Mouse (Mus musculus) neural tube, embryonic 15.5 days (tissue): ENCODE data around the gene Aif1. TPM values are rescaled to one million over a fixed set of nuclear protein-coding genes. Genes with fewer than 3 reads are reported as not detected.

ENCODE experiments used
- ATAC-seq: fragments of 200-750 bp; cut with Nextera tagmentation; 2 replicates; pipeline ENCODE4 v1.8.0; 2017; ENCODE audit warnings: mild to moderate bottlenecking, moderate TSS enrichment, moderate library complexity; ENCODE audit not compliant: low FRiP score
- H3K27ac ChIP-seq: fragments of 300-500 bp; sonication (generic); replicated peaks from 2 replicates; pipeline ENCODE4 v1.5.1; 2015; ENCODE audit warnings: mild to moderate bottlenecking, inconsistent platforms
- H3K27me3 ChIP-seq: fragments of 300-500 bp; sonication (generic); replicated peaks from 2 replicates; pipeline ENCODE4 v1.6.1; 2015; ENCODE audit warnings: inconsistent platforms
- H3K36me3 ChIP-seq: fragments of 300-500 bp; sonication (generic); 2 replicates; pipeline ENCODE4 v1.6.1; 2015; ENCODE audit warnings: inconsistent platforms
- H3K4me1 ChIP-seq: fragments of 300-500 bp; sonication (generic); 2 replicates; pipeline ENCODE4 v1.6.1; 2015; ENCODE audit warnings: inconsistent platforms
- H3K4me2 ChIP-seq: fragments of 300-500 bp; sonication (generic); 2 replicates; pipeline ENCODE4 v1.6.1; 2015; ENCODE audit warnings: inconsistent platforms, mild to moderate bottlenecking, moderate library complexity
- H3K4me3 ChIP-seq: fragments of 300-500 bp; sonication (generic); replicated peaks from 2 replicates; pipeline ENCODE4 v1.5.1; 2015; ENCODE audit warnings: mild to moderate bottlenecking, inconsistent platforms
- H3K9ac ChIP-seq: fragments of 300-500 bp; sonication (generic); replicated peaks from 2 replicates; pipeline ENCODE4 v1.6.1; 2015; ENCODE audit warnings: mild to moderate bottlenecking, inconsistent platforms
- H3K9me3 ChIP-seq: fragments of 300-500 bp; sonication (generic); replicated peaks from 2 replicates; pipeline ENCODE4 v1.6.1; 2016; ENCODE audit warnings: inconsistent platforms
- WGBS: fragments of 180-500 bp; shearing (Covaris S2); methylation state at CpG from one replicate; pipeline ENCODE4 v1.1.7; 2015; ENCODE audit warnings: mixed read lengths; 5-methylcytosine and 5-hydroxymethylcytosine counted together
- polyA plus RNA-seq: library from polyadenylated mRNA; unstranded; fragments of >200 nt; fragmentation: Nextera tagmentation; extraction: Ambion mirVana; gene quantifications from 2 replicates; pipeline ENCODE4 v1.2.1, GENCODE M21; 2015

The Aif1 gene
- 12.1 and 12.3 TPM in 2 replicates for polyA plus RNA-seq

- Histone ChIP-seq H3K4me2 (no peak within 1 kb of the TSS), H3K9ac (no peak within 1 kb of the TSS), H3K27me3 (no peaks in the 10 kb centered on the region), H3K9me3 (no peaks in the 10 kb centered on the region), H3K27ac (no peak within 1 kb of the TSS), H3K4me3 (no peak within 1 kb of the TSS), H3K4me1 (no peaks in the 10 kb centered on the region), H3K36me3 (no peaks in the 10 kb centered on the region)
- no peak for ATAC-seq
- 51% methylated on average over 2 of the region's 2 CpGs for WGBS
Measured at GRCm38 (mm10) chr17:35175968-35176367, at the start of gene Aif1. Aif1 (minus strand) TSS chr17:35176068.

- 99% methylated on average over 5 of the region's 5 CpGs for WGBS
- no peaks in the 10 kb centered on the region for H3K27me3 ChIP-seq
- peaks cover 46% of the 10 kb centered on the region for H3K36me3 ChIP-seq
- no peak overlapping the region for H3K4me2 ChIP-seq
- ATAC-seq: no peak
- no peak overlapping the region for H3K4me3 ChIP-seq
- H3K9ac ChIP-seq: no peak overlapping the region
- no peak overlapping the region for H3K27ac ChIP-seq
- H3K4me1 ChIP-seq: no peaks in the 10 kb centered on the region
- H3K9me3 ChIP-seq: no peaks in the 10 kb centered on the region
Measured at GRCm38 (mm10) chr17:35225456-35225855, 49.6 kb upstream of the Aif1 start.

GRCm38 (mm10) chr17:35224641-35225040 lies 48.8 kb upstream of the Aif1 start:
- 98% methylated on average over 4 of the region's 4 CpGs for WGBS
- Histone ChIP-seq H3K9ac (no peak overlapping the region), H3K4me2 (no peak overlapping the region), H3K9me3 (no peaks in the 10 kb centered on the region), H3K27me3 (no peaks in the 10 kb centered on the region), H3K27ac (no peak overlapping the region), H3K36me3 (peaks cover 49% of the 10 kb centered on the region), H3K4me3 (no peak overlapping the region), H3K4me1 (no peaks in the 10 kb centered on the region)
- ATAC-seq: no peak

GRCm38 (mm10) chr17:35222299-35222698 lies 46.4 kb upstream of the Aif1 start:
- Histone ChIP-seq H3K4me3 (no peak overlapping the region), H3K27me3 (no peaks in the 10 kb centered on the region), H3K4me2 (no peak overlapping the region), H3K9ac (no peak overlapping the region), H3K36me3 (peaks cover 29% of the 10 kb centered on the region), H3K9me3 (no peaks in the 10 kb centered on the region), H3K27ac (no peak overlapping the region), H3K4me1 (no peaks in the 10 kb centered on the region)
- ATAC-seq: no peak
- 74% methylated on average over 6 of the region's 6 CpGs for WGBS

- Histone ChIP-seq H3K4me1 (no peaks in the 10 kb centered on the region), H3K36me3 (peaks cover 23% of the 10 kb centered on the region), H3K4me2 (no peak within 1 kb of the TSS), H3K4me3 (no peak within 1 kb of the TSS), H3K9me3 (no peaks in the 10 kb centered on the region), H3K27me3 (no peaks in the 10 kb centered on the region), H3K9ac (no peak within 1 kb of the TSS), H3K27ac (no peak within 1 kb of the TSS)
- no peak for ATAC-seq
- WGBS: 85% methylated on average over 28 of the region's 28 CpGs
Measured at GRCm38 (mm10) chr17:35220156-35220952, 44.5 kb upstream of the Aif1 start, which contains the start of gene Gm16181. Gm16181 (plus strand) TSS chr17:35220834.

GRCm38 (mm10) chr17:35219601-35220041 lies 43.8 kb upstream of the Aif1 start:
- H3K4me1 ChIP-seq: no peaks in the 10 kb centered on the region
- WGBS: 91% methylated on average over 6 of the region's 6 CpGs
- peaks cover 17% of the 10 kb centered on the region for H3K36me3 ChIP-seq
- H3K27ac ChIP-seq: no peak overlapping the region
- H3K9me3 ChIP-seq: no peaks in the 10 kb centered on the region
- no peaks in the 10 kb centered on the region for H3K27me3 ChIP-seq
- H3K4me3 ChIP-seq: no peak overlapping the region
- no peak for ATAC-seq
- H3K9ac ChIP-seq: no peak overlapping the region
- no peak overlapping the region for H3K4me2 ChIP-seq

- Histone ChIP-seq H3K4me2 (no peak overlapping the region), H3K9me3 (no peaks in the 10 kb centered on the region), H3K4me1 (no peaks in the 10 kb centered on the region), H3K27me3 (no peaks in the 10 kb centered on the region), H3K4me3 (no peak overlapping the region), H3K9ac (no peak overlapping the region), H3K36me3 (peaks cover 17% of the 10 kb centered on the region), H3K27ac (no peak overlapping the region)
- 85% methylated on average over 18 of the region's 18 CpGs for WGBS
- no peak for ATAC-seq
Measured at GRCm38 (mm10) chr17:35218516-35219193, 42.8 kb upstream of the Aif1 start.

- Histone ChIP-seq H3K9ac (no peak overlapping the region), H3K9me3 (no peaks in the 10 kb centered on the region), H3K27me3 (no peaks in the 10 kb centered on the region), H3K4me1 (no peaks in the 10 kb centered on the region), H3K36me3 (no peaks in the 10 kb centered on the region), H3K27ac (no peak overlapping the region), H3K4me2 (no peak overlapping the region), H3K4me3 (no peak overlapping the region)
- no peak for ATAC-seq
- 93% methylated on average over 5 of the region's 5 CpGs for WGBS
Measured at GRCm38 (mm10) chr17:35213071-35213470, 37.2 kb upstream of the Aif1 start.

GRCm38 (mm10) chr17:35210593-35210992 lies 34.7 kb upstream of the Aif1 start:
- Histone ChIP-seq H3K27me3 (no peaks in the 10 kb centered on the region), H3K4me3 (no peak overlapping the region), H3K27ac (no peak overlapping the region), H3K4me2 (no peak overlapping the region), H3K4me1 (no peaks in the 10 kb centered on the region), H3K36me3 (no peaks in the 10 kb centered on the region), H3K9ac (no peak overlapping the region), H3K9me3 (no peaks in the 10 kb centered on the region)
- WGBS: 74% methylated on average over 3 of the region's 3 CpGs
- ATAC-seq: no peak

GRCm38 (mm10) chr17:35209785-35210535 lies 34.1 kb upstream of the Aif1 start:
- Histone ChIP-seq H3K9me3 (no peaks in the 10 kb centered on the region), H3K9ac (no peak overlapping the region), H3K36me3 (no peaks in the 10 kb centered on the region), H3K27me3 (0 out of 2 replicates have a peak, but pooled peaks cover 5% of the 10 kb centered on the region), H3K4me1 (no peaks in the 10 kb centered on the region), H3K4me3 (no peak overlapping the region), H3K4me2 (no peak overlapping the region), H3K27ac (no peak overlapping the region)
- 76% methylated on average over 12 of the region's 12 CpGs for WGBS
- no peak for ATAC-seq

GRCm38 (mm10) chr17:35205380-35205769 lies 29.5 kb upstream of the Aif1 start:
- no peak overlapping the region for H3K27ac ChIP-seq
- no peak overlapping the region for H3K9ac ChIP-seq
- H3K9me3 ChIP-seq: no peaks in the 10 kb centered on the region
- H3K4me1 ChIP-seq: no peaks in the 10 kb centered on the region
- H3K27me3 ChIP-seq: peaks cover 24% of the 10 kb centered on the region
- no peak overlapping the region for H3K4me3 ChIP-seq
- 56% methylated on average over 10 of the region's 10 CpGs for WGBS
- no peak for ATAC-seq
- no peak overlapping the region for H3K4me2 ChIP-seq
- no peaks in the 10 kb centered on the region for H3K36me3 ChIP-seq
